Mouse (Mus musculus): Measurements from ENCODE around the gene Brd2.
"Not testable (repeated sequence)": the region's sequence is repeated elsewhere in the genome, so short reads cannot be mapped to it uniquely, and the experiment has no call there.

Brd2 gene

GRCm38 (mm10) chr17:34122188-34122984 is at the start of gene Brd2:
Gene Brd2, minus strand, starts transcription at chr17:34122634.
- DNase-seq (ENCODE audit: low read depth, low spot score) = peak; percentile 96

- DNase-seq (ENCODE audit: low read depth, low spot score) = peak; percentile 88
Measured at GRCm38 (mm10) chr17:34170877-34171498, 48.6 kb upstream of the Brd2 start.

GRCm38 (mm10) chr17:34170487-34170876 is 48.0 kb upstream of the Brd2 start:
- DNase-seq (ENCODE audit: low read depth, low spot score) = no peak

GRCm38 (mm10) chr17:34169279-34169678 is 46.8 kb upstream of the Brd2 start:
- peak; percentile 75 for DNase-seq (ENCODE audit: low read depth, low spot score)

- DNase-seq (ENCODE audit: low read depth, low spot score) = no peak
Measured at GRCm38 (mm10) chr17:34165033-34165730, 42.7 kb upstream of the Brd2 start.

GRCm38 (mm10) chr17:34164202-34164895 is 41.9 kb upstream of the Brd2 start:
- peak; percentile 26 for DNase-seq (ENCODE audit: low read depth, low spot score)

GRCm38 (mm10) chr17:34155534-34155933 is 33.1 kb upstream of the Brd2 start:
- no peak for DNase-seq (ENCODE audit: low read depth, low spot score)

GRCm38 (mm10) chr17:34152923-34153322 is 30.5 kb upstream of the Brd2 start, which contains the start of gene H2-DMb1:
Gene H2-DMb1, plus strand, starts transcription at chr17:34153072.
- DNase-seq (ENCODE audit: low read depth, low spot score) = peak; percentile 86

GRCm38 (mm10) chr17:34144960-34145371 is 22.5 kb upstream of the Brd2 start:
- no peak for DNase-seq (ENCODE audit: low read depth, low spot score)

- not testable (repeated sequence) for DNase-seq (ENCODE audit: low read depth, low spot score)
Measured at GRCm38 (mm10) chr17:34144221-34144620, 21.8 kb upstream of the Brd2 start.

GRCm38 (mm10) chr17:34143461-34143860 is 21.0 kb upstream of the Brd2 start:
- DNase-seq (ENCODE audit: low read depth, low spot score) = no peak

GRCm38 (mm10) chr17:34143033-34143432 is 20.6 kb upstream of the Brd2 start, which contains the start of gene H2-DMb2:
Gene H2-DMb2, plus strand, starts transcription at chr17:34143307.
- DNase-seq (ENCODE audit: low read depth, low spot score) = no peak

- no peak for DNase-seq (ENCODE audit: low read depth, low spot score)
Measured at GRCm38 (mm10) chr17:34142456-34143010, 20.1 kb upstream of the Brd2 start.

GRCm38 (mm10) chr17:34141448-34141847 is 19.0 kb upstream of the Brd2 start:
- DNase-seq (ENCODE audit: low read depth, low spot score) = no peak

GRCm38 (mm10) chr17:34140240-34140639 is 17.8 kb upstream of the Brd2 start:
- no peak for DNase-seq (ENCODE audit: low read depth, low spot score)

- no peak for DNase-seq (ENCODE audit: low read depth, low spot score)
Measured at GRCm38 (mm10) chr17:34139416-34139815, 17.0 kb upstream of the Brd2 start.

- no peak for DNase-seq (ENCODE audit: low read depth, low spot score)
Measured at GRCm38 (mm10) chr17:34138655-34139054, 16.2 kb upstream of the Brd2 start.

GRCm38 (mm10) chr17:34137601-34138000 is 15.2 kb upstream of the Brd2 start:
- no peak for DNase-seq (ENCODE audit: low read depth, low spot score)

GRCm38 (mm10) chr17:34135297-34136224 is 13.1 kb upstream of the Brd2 start:
- peak; percentile 100 for DNase-seq (ENCODE audit: low read depth, low spot score)

GRCm38 (mm10) chr17:34134451-34134850 is 12.0 kb upstream of the Brd2 start:
- peak; percentile 67 for DNase-seq (ENCODE audit: low read depth, low spot score)

All from 3T3-L1 (cell line).